Mouse (Mus musculus) gastrocnemius, postnatal 10 days (tissue): ENCODE results near the gene Col26a1. TPM values are rescaled to one million over a fixed set of nuclear protein-coding genes. Genes with fewer than 3 reads are reported as not detected.
A peak's percentile ranks its signal among the peaks of the same experiment; 100 is the strongest.
"Not testable (repeated sequence)": the region's sequence is repeated elsewhere in the genome, so short reads cannot be mapped to it uniquely, and the experiment has no call there.

Source experiments
- DNase-seq: peaks from one replicate; pipeline ENCODE4 v3.0.0; 2021; ENCODE audit warnings: mixed read lengths
- total RNA-seq, 2 experiments: library from RNA; stranded (reverse); gene quantifications; 2 replicates each; pipeline ENCODE4 v1.2.3; 2021

Col26a1 gene
- total RNA-seq, 2 experiments from 2014 or later = 24.4 to 28.0 TPM

GRCm38 (mm10) chr5:136752104-136752503 lies 130.9 kb downstream of the Col26a1 start:
- DNase-seq = no peak

- DNase-seq = no peak
Observed at GRCm38 (mm10) chr5:136746596-136746995, 136.4 kb downstream of the Col26a1 start.

- no peak for DNase-seq
Observed at GRCm38 (mm10) chr5:136738918-136739317, 144.1 kb downstream of the Col26a1 start.

GRCm38 (mm10) chr5:136726271-136726670 lies 156.7 kb downstream of the Col26a1 start:
- DNase-seq = not testable (repeated sequence)

- DNase-seq = no peak
Observed at GRCm38 (mm10) chr5:136721596-136721995, 161.4 kb downstream of the Col26a1 start.

- DNase-seq = no peak
Observed at GRCm38 (mm10) chr5:136718656-136719055, 164.4 kb downstream of the Col26a1 start.

DNA sequence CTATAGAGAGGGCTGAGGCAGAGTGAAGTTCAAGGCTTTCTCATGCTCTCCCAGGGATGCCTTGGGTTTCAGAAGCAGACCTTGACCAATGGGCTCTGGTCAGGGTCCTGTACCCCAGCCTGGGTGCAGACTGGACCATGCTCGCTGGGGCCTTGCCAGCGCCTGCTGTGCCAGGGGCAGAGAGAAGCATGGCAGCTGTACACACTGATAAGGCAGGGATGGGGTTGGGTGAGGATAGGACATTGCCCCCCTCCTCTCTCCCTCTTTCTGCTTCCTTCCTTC lies 165.5 kb downstream of the Col26a1 start:
- DNase-seq = no peak

GRCm38 (mm10) chr5:136716696-136717572 lies 166.1 kb downstream of the Col26a1 start:
- DNase-seq = no peak

GRCm38 (mm10) chr5:136714879-136715278 lies 168.1 kb downstream of the Col26a1 start:
- DNase-seq = peak; percentile 57

DNA sequence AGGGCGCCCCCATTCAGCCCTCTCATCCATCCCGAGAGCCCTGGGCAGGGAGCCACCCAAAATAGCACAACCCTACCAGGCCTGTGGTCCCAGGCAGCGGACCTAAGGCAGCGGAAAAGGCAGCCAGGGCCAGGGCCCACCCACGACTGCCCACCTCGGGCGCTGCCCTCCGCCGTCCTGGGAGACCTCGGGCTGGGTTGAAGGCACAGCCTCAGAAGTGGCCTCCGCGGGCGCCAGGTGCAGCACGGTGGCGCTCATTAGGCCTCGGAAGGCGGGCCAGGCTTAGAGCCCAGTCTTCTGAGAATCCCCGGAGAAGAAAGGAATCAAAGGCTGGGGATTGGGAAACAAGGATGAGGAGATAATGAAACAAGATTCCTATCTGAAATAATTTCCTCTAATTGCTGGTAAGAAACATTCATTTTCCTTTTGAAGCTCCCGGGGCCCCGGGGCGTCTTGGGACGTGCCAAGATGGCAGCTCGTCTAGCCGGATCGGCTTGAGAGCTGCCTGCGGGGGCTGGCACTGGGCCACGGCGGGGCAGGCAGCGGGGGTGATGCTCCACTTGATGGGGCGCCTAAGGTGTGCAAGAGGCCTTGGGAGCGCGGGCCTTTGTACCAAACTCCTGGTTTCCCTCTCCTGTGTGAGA lies 168.7 kb downstream of the Col26a1 start:
- DNase-seq = no peak

DNA sequence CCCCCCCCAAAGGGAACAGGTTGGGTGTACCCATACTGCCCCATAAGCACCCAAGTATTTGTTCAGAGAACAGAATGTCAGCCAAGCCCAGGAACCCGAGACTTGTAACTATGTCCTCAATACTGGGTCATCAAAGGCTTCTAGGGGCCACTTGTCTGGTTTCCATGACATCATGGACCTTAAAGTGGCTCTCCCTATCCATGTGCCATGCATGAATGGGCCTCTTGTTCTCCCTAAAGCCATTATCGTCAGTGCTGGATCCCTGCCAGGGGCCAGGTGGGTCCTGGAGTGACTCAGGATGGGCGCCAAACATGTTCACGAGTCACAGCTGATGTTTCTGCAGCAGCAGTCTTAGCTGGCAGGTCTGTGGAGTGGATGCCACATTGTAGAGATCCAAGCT lies 172.3 kb downstream of the Col26a1 start:
- no peak for DNase-seq

DNA sequence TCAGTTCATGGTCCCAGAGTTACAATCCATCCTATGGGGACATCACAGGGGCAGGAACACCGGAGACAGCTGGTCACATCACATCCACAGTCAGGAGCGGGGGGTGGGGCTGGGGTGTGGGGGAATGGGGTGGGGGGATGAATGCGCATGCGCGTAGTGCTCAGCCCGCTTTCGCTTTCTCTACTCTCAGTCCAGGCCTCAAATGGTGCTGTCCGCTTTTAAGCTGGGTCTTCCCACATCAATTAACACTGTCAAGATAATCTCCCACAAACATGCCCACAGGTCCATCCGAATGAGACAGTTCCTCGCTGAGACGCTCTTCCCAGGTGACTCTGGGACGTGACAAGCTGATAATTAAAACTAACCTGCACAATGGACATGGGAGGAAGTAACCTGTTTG lies 174.9 kb downstream of the Col26a1 start:
- DNase-seq = no peak

DNA sequence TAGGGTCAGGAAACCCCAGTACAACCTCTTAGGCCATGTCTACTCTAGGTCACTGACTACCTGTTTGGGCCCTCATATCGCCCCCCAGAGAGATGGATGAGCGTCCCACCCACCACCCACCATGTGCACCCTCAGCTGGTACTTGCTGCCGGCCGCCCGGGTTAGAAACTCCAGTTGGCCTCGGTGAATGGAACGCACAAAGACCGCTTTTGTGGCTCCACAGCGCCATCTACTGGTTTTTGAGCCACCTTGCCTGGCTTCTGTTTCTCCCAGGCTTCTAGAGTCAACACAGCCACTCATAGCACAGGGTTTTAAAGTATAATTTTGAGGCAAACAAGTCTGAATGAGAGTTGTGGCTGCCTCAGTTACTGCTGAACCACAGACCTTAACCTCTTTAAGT lies 176.2 kb downstream of the Col26a1 start:
- DNase-seq = peak; percentile 80

DNA sequence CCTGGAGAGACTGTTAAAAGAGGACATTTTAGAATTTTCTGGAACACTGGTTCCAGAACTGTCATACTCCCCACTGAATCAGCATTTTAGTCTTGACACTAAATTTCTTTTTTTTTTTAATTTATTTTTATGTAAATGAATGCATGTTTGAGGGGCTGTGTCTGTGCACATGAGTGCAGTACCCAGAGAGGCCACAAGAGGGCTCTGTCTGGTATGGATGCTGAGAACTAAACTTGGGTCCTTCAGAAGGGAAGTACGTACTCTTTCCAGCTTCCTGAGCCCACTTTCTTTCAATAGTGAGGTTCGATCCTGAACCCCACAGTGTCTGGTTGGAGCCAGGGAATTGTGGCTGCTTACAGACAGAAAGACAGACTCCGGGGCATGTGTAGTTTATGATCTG lies 177.5 kb downstream of the Col26a1 start:
- DNase-seq = peak; percentile 31

GRCm38 (mm10) chr5:136704151-136704550 lies 178.9 kb downstream of the Col26a1 start:
- DNase-seq = no peak

- peak; percentile 86 for DNase-seq
Observed at GRCm38 (mm10) chr5:136703751-136704150, 179.3 kb downstream of the Col26a1 start.

GRCm38 (mm10) chr5:136702159-136702725 lies 180.8 kb downstream of the Col26a1 start:
- no peak for DNase-seq

- no peak for DNase-seq
Observed at GRCm38 (mm10) chr5:136697618-136698017, 185.4 kb downstream of the Col26a1 start.

GRCm38 (mm10) chr5:136696516-136696915 lies 186.5 kb downstream of the Col26a1 start:
- no peak for DNase-seq

DNA sequence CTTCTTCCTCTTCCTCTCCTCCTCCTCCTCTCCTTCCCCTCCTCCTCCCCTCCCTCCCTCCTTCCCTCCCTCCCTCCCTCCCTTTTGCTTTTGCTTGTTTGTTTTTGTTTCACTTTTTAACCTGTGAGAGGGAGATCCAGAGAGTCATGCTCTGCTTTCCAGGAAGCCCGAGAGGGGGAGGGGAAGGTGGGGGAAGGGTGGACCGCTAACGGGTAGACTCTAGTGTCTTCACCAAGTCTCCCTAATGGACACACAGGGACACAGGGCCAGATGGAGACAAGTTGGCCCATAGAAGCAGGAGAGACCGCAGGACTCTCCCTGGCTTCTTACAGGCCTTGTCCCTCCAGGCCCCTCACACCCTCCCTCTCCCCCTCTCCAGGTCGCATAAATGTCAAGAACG lies 188.0 kb downstream of the Col26a1 start:
- DNase-seq = no peak

GRCm38 (mm10) chr5:136693418-136693817 lies 189.6 kb downstream of the Col26a1 start:
- DNase-seq = no peak

DNA sequence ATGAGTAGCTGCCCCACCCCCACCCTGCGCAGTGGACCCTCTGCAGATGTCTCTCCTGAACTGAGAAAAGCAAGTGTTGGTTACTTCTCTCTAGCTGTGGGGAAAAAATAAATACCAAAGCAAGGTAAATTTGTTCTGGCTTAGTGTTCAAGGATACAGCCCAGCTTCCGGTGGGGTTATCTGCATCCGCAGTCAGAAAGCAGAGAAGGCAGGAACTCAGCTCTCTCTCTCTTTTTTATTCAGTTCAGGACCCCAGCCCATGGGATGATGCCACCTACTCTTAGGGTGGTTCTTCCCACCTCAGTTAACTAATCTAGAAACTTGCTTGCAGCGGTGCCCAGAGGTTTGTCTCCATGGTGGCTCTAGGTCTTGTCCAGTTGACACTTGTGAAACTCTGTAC lies 190.2 kb downstream of the Col26a1 start, which contains the start of gene Myl10:
Myl10 (plus strand) TSS at position 363 of the 400 bp plus-strand sequence.
- DNase-seq = no peak
